Mouse (Mus musculus) olfactory bulb, adult 2 months (tissue): ENCODE measurements around the gene Chst2.

ENCODE experiments used
- CTCF ChIP-seq: fragments of 200-500 bp; IDR thresholded peaks from 2 replicates; pipeline ENCODE4 v1.5.1; 2012; ENCODE audit warnings: low read depth, mild to moderate bottlenecking, low read length, moderate library complexity; ENCODE audit not compliant: insufficient read depth
- POLR2A ChIP-seq: fragments of 200-500 bp; IDR thresholded peaks from 2 replicates; pipeline ENCODE4 v1.6.1; 2012; ENCODE audit warnings: mild to moderate bottlenecking, low read depth, low read length, moderate library complexity; ENCODE audit not compliant: insufficient read depth

- no peak for TF ChIP-seq CTCF
- TF ChIP-seq POLR2A, result no peak
These were observed 464 bp downstream of the Chst2 start for GRCm38 (mm10) chr9:95405946-95406570.
